Mouse (Mus musculus): ENCODE data around the gene Gm10428. TPM values are rescaled to one million over a fixed set of nuclear protein-coding genes. Genes with fewer than 3 reads are reported as not detected.
A peak's percentile ranks its signal among the peaks of the same experiment; 100 is the strongest.

Gene Gm10428
- polyA plus RNA-seq (2015; fragmentation: Nextera tagmentation; extraction: Ambion mirVana), result not detected in 2 replicates

DNA sequence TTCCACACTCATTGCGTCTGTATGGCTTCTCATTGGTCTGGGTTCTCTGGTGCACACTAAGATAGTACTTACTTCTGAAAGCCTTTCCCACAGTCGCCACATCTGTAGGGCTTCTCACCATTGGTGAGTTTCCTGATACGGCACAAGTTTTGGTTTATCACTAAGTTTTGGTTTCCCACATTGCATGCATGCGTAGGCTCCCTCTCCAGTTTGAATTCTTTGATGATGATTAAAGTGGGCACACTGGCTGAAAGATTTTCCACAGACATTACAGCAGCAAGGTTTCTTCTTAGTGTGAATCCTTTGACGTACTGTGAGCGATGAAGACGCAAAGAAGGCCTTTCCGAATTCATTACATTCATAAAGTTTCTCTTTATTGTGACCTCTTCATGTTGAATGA is at the start of gene Gm10428:
Gene Gm10428, plus strand, starts transcription at position 321 of the 400 bp plus-strand sequence.
- no peak within 1 kb of the TSS for H3K27ac ChIP-seq (replicated peaks)
- H3K4me3 ChIP-seq (ENCODE audit: low read depth, low read length), result no peak within 1 kb of the TSS
- H3K4me1 ChIP-seq (replicated peaks; ENCODE audit: control insufficient read depth, insufficient read depth), result no peaks in the 10 kb centered on the region
- H3K36me3 ChIP-seq (ENCODE audit: control insufficient read depth, insufficient read depth, low read length), result no peaks in the 10 kb centered on the region
- ATAC-seq (ENCODE audit: low FRiP score, low TSS enrichment) (no peak), DNase-seq (ENCODE audit: low spot score) (no peak)
- no peaks in the 10 kb centered on the region for H3K27me3 ChIP-seq (ENCODE audit: control insufficient read depth, insufficient read depth, low read length)
- H3K9ac ChIP-seq (ENCODE audit: low read length), result no peak within 1 kb of the TSS
- 87% methylated on average over 8 of the region's 8 CpGs for WGBS
- no peaks in the 10 kb centered on the region for H3K9me3 ChIP-seq (ENCODE audit: control insufficient read depth, low read length)
- TF ChIP-seq EP300 (optimal IDR thresholded peaks at IDR 0.05) (no peak), CTCF (IDR thresholded peaks at IDR 0.05; ENCODE audit: low read depth) (no peak)
- H3K4me2 ChIP-seq (replicated peaks; ENCODE audit: low read depth), result no peak within 1 kb of the TSS

DNA sequence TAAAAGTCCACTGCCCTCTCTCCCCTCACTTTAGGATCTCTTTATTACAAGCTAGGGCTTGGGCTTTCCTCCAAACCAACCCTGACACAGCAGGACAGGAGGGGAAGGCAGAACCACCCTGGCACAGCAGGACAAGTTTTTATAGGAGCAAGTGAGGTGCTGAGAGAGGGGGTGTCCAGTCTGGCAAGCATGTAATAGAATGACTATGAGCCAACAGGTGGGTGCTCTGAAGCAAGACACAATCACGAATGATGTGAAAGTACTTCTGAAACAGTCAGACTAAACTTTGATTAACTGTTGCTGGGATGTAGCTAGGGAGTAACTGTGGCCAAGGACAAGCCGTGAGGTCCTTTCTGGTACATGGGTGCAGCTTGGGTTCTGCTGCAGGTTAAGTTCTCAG is 46.8 kb upstream of the Gm10428 start:
- Histone ChIP-seq H3K4me2 (replicated peaks; ENCODE audit: low read depth) (no peak overlapping the region), H3K27ac (replicated peaks) (no peak overlapping the region), H3K27me3 (ENCODE audit: control insufficient read depth, insufficient read depth, low read length) (no peaks in the 10 kb centered on the region), H3K4me1 (replicated peaks; ENCODE audit: control insufficient read depth, insufficient read depth) (no peaks in the 10 kb centered on the region), H3K4me3 (ENCODE audit: low read depth, low read length) (no peak overlapping the region), H3K36me3 (ENCODE audit: control insufficient read depth, insufficient read depth, low read length) (no peaks in the 10 kb centered on the region), H3K9ac (ENCODE audit: low read length) (no peak overlapping the region), H3K9me3 (ENCODE audit: control insufficient read depth, low read length) (no peaks in the 10 kb centered on the region)
- TF ChIP-seq CTCF (IDR thresholded peaks at IDR 0.05; ENCODE audit: low read depth) (no peak), EP300 (optimal IDR thresholded peaks at IDR 0.05) (no peak)
- DNase-seq (ENCODE audit: low spot score), result no peak
- no peak for ATAC-seq (ENCODE audit: low FRiP score, low TSS enrichment)
- 78% methylated on average over 2 of the region's 2 CpGs for WGBS

DNA sequence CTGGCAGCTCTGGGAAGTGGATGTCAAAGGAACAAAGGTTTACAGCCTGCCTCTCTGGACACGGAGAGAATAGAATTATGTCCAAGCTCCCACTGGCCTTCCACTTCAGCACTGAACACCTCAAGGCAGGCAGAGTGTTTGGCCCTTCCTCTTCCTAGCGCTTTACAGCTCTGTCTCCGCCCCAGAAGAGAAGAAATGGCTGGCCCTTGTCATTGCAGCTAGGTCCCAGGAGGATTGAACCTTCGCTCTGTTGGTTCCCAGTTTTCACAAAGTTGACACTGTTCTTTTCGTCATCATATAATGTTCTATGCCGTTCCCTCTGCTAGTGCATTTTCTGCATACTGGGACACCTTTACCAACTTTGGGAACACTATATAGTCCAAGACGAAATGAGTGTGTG is 44.6 kb upstream of the Gm10428 start:
- no peaks in the 10 kb centered on the region for H3K9me3 ChIP-seq (ENCODE audit: control insufficient read depth, low read length)
- H3K4me1 ChIP-seq (replicated peaks; ENCODE audit: control insufficient read depth, insufficient read depth), result no peaks in the 10 kb centered on the region
- TF ChIP-seq CTCF (IDR thresholded peaks at IDR 0.05; ENCODE audit: low read depth) (no peak), EP300 (optimal IDR thresholded peaks at IDR 0.05) (no peak)
- ATAC-seq (ENCODE audit: low FRiP score, low TSS enrichment) (no peak), DNase-seq (ENCODE audit: low spot score) (no peak)
- no peak overlapping the region for H3K9ac ChIP-seq (ENCODE audit: low read length)
- no peaks in the 10 kb centered on the region for H3K36me3 ChIP-seq (ENCODE audit: control insufficient read depth, insufficient read depth, low read length)
- no peak overlapping the region for H3K4me3 ChIP-seq (ENCODE audit: low read depth, low read length)
- H3K27me3 ChIP-seq (ENCODE audit: control insufficient read depth, insufficient read depth, low read length), result no peaks in the 10 kb centered on the region
- H3K4me2 ChIP-seq (replicated peaks; ENCODE audit: low read depth), result no peak overlapping the region
- WGBS, result 81% methylated on average over 7 of the region's 7 CpGs
- no peak overlapping the region for H3K27ac ChIP-seq (replicated peaks)

DNA sequence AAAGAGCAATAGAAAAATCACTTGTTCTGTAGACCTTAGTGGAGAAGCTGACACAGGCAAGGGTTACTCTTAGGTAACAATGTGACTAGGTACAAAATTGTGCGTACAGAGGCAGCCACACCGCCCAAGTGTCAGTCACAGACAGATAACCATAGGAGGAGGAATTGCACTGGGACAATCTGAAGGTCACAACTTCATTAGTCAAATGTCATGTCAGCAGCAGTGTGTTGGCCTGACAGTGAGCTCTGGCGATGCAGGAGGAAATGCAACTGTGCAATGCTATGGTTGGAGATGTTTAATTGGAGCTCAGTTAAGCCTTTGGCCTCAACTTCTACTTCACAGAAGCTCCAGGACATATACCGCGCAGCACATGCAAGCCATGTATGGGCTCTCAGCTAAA is 42.2 kb upstream of the Gm10428 start:
- Histone ChIP-seq H3K4me3 (ENCODE audit: low read depth, low read length) (no peak overlapping the region), H3K9ac (ENCODE audit: low read length) (no peak overlapping the region), H3K27me3 (ENCODE audit: control insufficient read depth, insufficient read depth, low read length) (no peaks in the 10 kb centered on the region), H3K27ac (replicated peaks) (no peak overlapping the region), H3K36me3 (ENCODE audit: control insufficient read depth, insufficient read depth, low read length) (0 out of 2 replicates have a peak, but pooled peaks cover 2% of the 10 kb centered on the region), H3K4me2 (replicated peaks; ENCODE audit: low read depth) (no peak overlapping the region), H3K4me1 (replicated peaks; ENCODE audit: control insufficient read depth, insufficient read depth) (no peaks in the 10 kb centered on the region), H3K9me3 (ENCODE audit: control insufficient read depth, low read length) (no peaks in the 10 kb centered on the region)
- WGBS, result 72% methylated on average over 5 of the region's 5 CpGs
- no peak for TF ChIP-seq EP300 (optimal IDR thresholded peaks at IDR 0.05)
- no peak for TF ChIP-seq CTCF (IDR thresholded peaks at IDR 0.05; ENCODE audit: low read depth)
- DNase-seq (ENCODE audit: low spot score) (no peak), ATAC-seq (ENCODE audit: low FRiP score, low TSS enrichment) (no peak)

DNA sequence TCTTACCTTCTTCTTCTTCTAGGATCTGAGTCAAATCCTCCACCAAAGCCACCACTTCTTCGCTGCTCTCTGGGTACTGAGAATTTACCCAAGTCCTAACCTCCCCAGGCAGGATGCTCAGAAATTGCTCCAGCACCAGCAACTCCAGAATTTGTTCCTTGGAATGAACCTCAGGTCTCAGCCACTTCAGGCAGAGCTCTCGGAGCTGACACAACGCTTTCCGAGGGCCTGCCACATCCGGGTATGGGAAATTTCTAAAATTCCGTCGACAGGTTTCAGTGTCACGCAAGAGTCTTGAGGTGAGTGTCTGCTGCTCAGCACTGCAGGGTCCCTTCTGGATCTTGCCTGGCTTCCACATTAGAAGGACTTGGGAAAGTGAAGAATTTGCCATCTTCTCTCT is 24.6 kb upstream of the Gm10428 start:
- no peak for DNase-seq (ENCODE audit: low spot score)
- Histone ChIP-seq H3K9me3 (ENCODE audit: control insufficient read depth, low read length) (no peaks in the 10 kb centered on the region), H3K4me1 (replicated peaks; ENCODE audit: control insufficient read depth, insufficient read depth) (no peaks in the 10 kb centered on the region), H3K4me3 (ENCODE audit: low read depth, low read length) (no peak overlapping the region), H3K27ac (replicated peaks) (no peak overlapping the region), H3K27me3 (ENCODE audit: control insufficient read depth, insufficient read depth, low read length) (no peaks in the 10 kb centered on the region), H3K4me2 (replicated peaks; ENCODE audit: low read depth) (no peak overlapping the region), H3K36me3 (ENCODE audit: control insufficient read depth, insufficient read depth, low read length) (peaks cover 7% of the 10 kb centered on the region; the same call in 1 of the 2 replicates), H3K9ac (ENCODE audit: low read length) (no peak overlapping the region)
- 90% methylated on average over 8 of the region's 8 CpGs for WGBS
- TF ChIP-seq CTCF (IDR thresholded peaks at IDR 0.05; ENCODE audit: low read depth) (no peak), EP300 (optimal IDR thresholded peaks at IDR 0.05) (no peak)
- no peak for ATAC-seq (ENCODE audit: low FRiP score, low TSS enrichment)

DNA sequence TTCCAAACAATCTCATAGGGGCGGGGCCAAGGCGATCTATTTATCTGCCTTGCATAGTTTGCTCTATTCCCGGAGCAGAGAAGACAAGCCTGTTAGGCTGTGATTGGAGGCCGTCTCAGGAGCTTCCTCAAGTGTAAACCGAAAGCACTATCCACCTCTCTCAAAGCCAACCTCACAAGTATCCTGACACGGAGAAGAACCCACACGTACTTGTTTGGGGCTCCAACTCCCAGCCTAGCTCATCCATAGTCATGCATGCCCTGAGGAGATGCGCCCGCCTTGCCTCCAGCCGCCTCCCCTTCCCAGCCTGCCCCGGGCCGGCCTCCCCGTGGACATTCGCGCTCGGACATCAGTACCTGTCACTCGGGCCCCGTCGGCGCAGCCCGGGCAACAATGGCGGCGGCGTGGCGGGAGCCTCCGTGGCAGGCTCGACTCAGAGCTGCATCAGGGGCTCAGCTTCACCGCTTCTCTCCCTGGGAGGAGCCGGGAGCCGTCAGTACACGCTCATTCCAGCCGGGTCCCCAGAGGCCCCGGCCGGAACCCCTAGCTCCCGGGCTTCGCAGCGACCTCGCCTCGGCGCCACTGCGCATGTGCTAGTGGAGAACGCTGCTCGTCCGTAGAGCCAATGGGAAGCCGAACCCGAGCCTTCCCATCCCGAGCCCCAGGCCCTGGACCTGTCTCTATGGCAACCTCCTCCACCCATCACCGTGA is 21.4 kb upstream of the Gm10428 start, which contains the start of gene Zfp287:
Gene Zfp287, minus strand, starts transcription at position 595 of the 711 bp plus-strand sequence.
- 0 out of 2 replicates have a peak, but pooled peaks cover 2% of the 10 kb centered on the region for H3K36me3 ChIP-seq (ENCODE audit: control insufficient read depth, insufficient read depth, low read length)
- peak; percentile 7; the same call in 1 of the 2 replicates for TF ChIP-seq CTCF (IDR thresholded peaks at IDR 0.05; ENCODE audit: low read depth)
- TF ChIP-seq EP300 (optimal IDR thresholded peaks at IDR 0.05), result no peak
- H3K9ac ChIP-seq (ENCODE audit: low read length), result peak within 1 kb of the TSS; percentile 67
- DNase-seq (ENCODE audit: low spot score) (peak; percentile 83), ATAC-seq (ENCODE audit: low FRiP score, low TSS enrichment) (peak; percentile 93)
- H3K4me3 ChIP-seq (ENCODE audit: low read depth, low read length), result peak within 1 kb of the TSS; percentile 66
- H3K9me3 ChIP-seq (ENCODE audit: control insufficient read depth, low read length), result no peaks in the 10 kb centered on the region
- no peaks in the 10 kb centered on the region for H3K4me1 ChIP-seq (replicated peaks; ENCODE audit: control insufficient read depth, insufficient read depth)
- H3K27me3 ChIP-seq (ENCODE audit: control insufficient read depth, insufficient read depth, low read length), result no peaks in the 10 kb centered on the region
- H3K4me2 ChIP-seq (replicated peaks; ENCODE audit: low read depth), result peak within 1 kb of the TSS; percentile 78
- peak within 1 kb of the TSS; percentile 87 for H3K27ac ChIP-seq (replicated peaks)
- 1% methylated on average over 41 of the region's 48 CpGs for WGBS

Measured in stomach, postnatal 0 days (tissue).